8 mouse cellular contexts compared by ENCODE assay signal in genomic region chr2:174312118-174312647, GRCm38 (mm10). TPM values are rescaled to one million over a fixed set of nuclear protein-coding genes. Genes with fewer than 3 reads are reported as not detected.
DNase-seq lines count a peak whose midpoint lies in the region; ATAC-seq and TF ChIP-seq lines count a peak whose summit lies in the region.

No protein-coding gene starts in this region.

- peak; percentile 61; the same call in 1 of the 2 replicates for ATAC-seq in kidney, postnatal 0 days (replicated peaks; ENCODE audit: low FRiP score, low read depth)
- ATAC-seq in midbrain, postnatal 0 days (ENCODE audit: low FRiP score), result peak; percentile 67

- no peaks in the 10 kb centered on the region for H3K9me3 ChIP-seq in embryonic facial prominence, embryonic 10.5 days
- no peaks in the 10 kb centered on the region for H3K9me3 ChIP-seq in kidney, postnatal 0 days (replicated peaks; ENCODE audit: low read length)
- H3K9me3 ChIP-seq in midbrain, postnatal 0 days (ENCODE audit: low read length), result no peaks in the 10 kb centered on the region

- no peak overlapping the region for H3K4me3 ChIP-seq in embryonic facial prominence, embryonic 10.5 days
- no peak overlapping the region for H3K4me3 ChIP-seq in kidney, postnatal 0 days (replicated peaks; ENCODE audit: low read depth, low read length)
- no peak overlapping the region for H3K4me3 ChIP-seq in midbrain, postnatal 0 days (ENCODE audit: low read depth, low read length)

- H3K9ac ChIP-seq in kidney, postnatal 0 days (ENCODE audit: low read depth, low read length), result no peak overlapping the region
- no peak overlapping the region for H3K9ac ChIP-seq in midbrain, postnatal 0 days (replicated peaks; ENCODE audit: low read length, poor library complexity, severe bottlenecking)

- peak overlapping the region; percentile 66; the same call in 1 of the 2 replicates for H3K27ac ChIP-seq in embryonic facial prominence, embryonic 10.5 days (replicated peaks)
- no peak overlapping the region for H3K27ac ChIP-seq in kidney, postnatal 0 days
- no peak overlapping the region for H3K27ac ChIP-seq in midbrain, postnatal 0 days (ENCODE audit: low read depth, low read length)

- WGBS in embryonic facial prominence, embryonic 10.5 days, result 39% methylated on average over 4 of the region's 4 CpGs
- 29% methylated on average over 4 of the region's 4 CpGs for WGBS in kidney, postnatal 0 days
- WGBS in midbrain, postnatal 0 days, result 26% methylated on average over 4 of the region's 4 CpGs

- DNase-seq in A20 (ENCODE audit: low read depth, low spot score) (peak; percentile 81), liver (peak; percentile 75)
- DNase-seq in adrenal gland, adult 2 months, result peak; percentile 75
- DNase-seq in embryonic facial prominence, embryonic 10.5 days (ENCODE audit: low spot score), result peak; percentile 79
- DNase-seq in heart, adult 9 months (ENCODE audit: low spot score in 2 of 2), result peak; percentile 57 to 82
- DNase-seq in kidney, postnatal 0 days (ENCODE audit: low spot score), result peak; percentile 88
- peak; percentile 89 for DNase-seq in midbrain, postnatal 0 days (ENCODE audit: low spot score)
- peak; percentile 57 to 85 for DNase-seq in spleen, postnatal 10 days (ENCODE audit: low spot score in 2 of 2)

- no peaks in the 10 kb centered on the region for H3K36me3 ChIP-seq in embryonic facial prominence, embryonic 10.5 days (replicated peaks)
- H3K36me3 ChIP-seq in kidney, postnatal 0 days (ENCODE audit: insufficient read depth, low read length), result no peaks in the 10 kb centered on the region
- H3K36me3 ChIP-seq in midbrain, postnatal 0 days (ENCODE audit: insufficient read depth, low read length), result no peaks in the 10 kb centered on the region

- TF ChIP-seq CTCF in kidney, postnatal 0 days (IDR thresholded peaks at IDR 0.05; ENCODE audit: low read depth), result peak; percentile 90
- peak; percentile 92 for TF ChIP-seq CTCF in midbrain, postnatal 0 days (IDR thresholded peaks at IDR 0.05)

- no peak overlapping the region for H3K4me2 ChIP-seq in kidney, postnatal 0 days (ENCODE audit: low read length)
- no peak overlapping the region for H3K4me2 ChIP-seq in midbrain, postnatal 0 days (ENCODE audit: low read depth, low read length, poor library complexity, severe bottlenecking)

- no peaks in the 10 kb centered on the region for H3K27me3 ChIP-seq in embryonic facial prominence, embryonic 10.5 days (replicated peaks; ENCODE audit: low read depth, poor library complexity, severe bottlenecking)
- H3K27me3 ChIP-seq in kidney, postnatal 0 days (ENCODE audit: insufficient read depth, low read length), result no peaks in the 10 kb centered on the region
- peaks cover 4% of the 10 kb centered on the region; the same call in 1 of the 2 replicates for H3K27me3 ChIP-seq in midbrain, postnatal 0 days (ENCODE audit: insufficient read depth, low read length)

- peaks cover 30% of the 10 kb centered on the region for H3K4me1 ChIP-seq in embryonic facial prominence, embryonic 10.5 days
- H3K4me1 ChIP-seq in kidney, postnatal 0 days (replicated peaks; ENCODE audit: insufficient read depth, low read length), result no peaks in the 10 kb centered on the region
- H3K4me1 ChIP-seq in midbrain, postnatal 0 days (ENCODE audit: insufficient read depth, low read length), result no peaks in the 10 kb centered on the region

RNA-seq across cellular contexts. Expression of gene Gnas, which starts 28.1 kb away (rescaled TPM):
- total RNA-seq in adrenal gland, adult 2 months (2021), result 1,000 to 10,000 TPM; 2,774 to 2,898 TPM
- 1,329 and 1,576 TPM in 2 replicates for polyA plus RNA-seq in adrenal gland, adult 2 months (2012; rRNA removed)
- polyA plus RNA-seq in embryonic facial prominence, embryonic 10.5 days (2016; fragmentation: Nextera tagmentation; extraction: Ambion mirVana), result 1,270 and 1,303 TPM in 2 replicates
- polyA plus RNA-seq in kidney, postnatal 0 days (2015; fragmentation: Nextera tagmentation; extraction: Ambion mirVana), result 1,338 and 1,363 TPM in 2 replicates
- total RNA-seq in midbrain, postnatal 0 days (2014; rRNA removed), result 1,613 and 1,637 TPM in 2 replicates
- 1,739 and 1,834 TPM in 2 replicates for polyA plus RNA-seq in midbrain, postnatal 0 days (2015; fragmentation: Nextera tagmentation; extraction: Ambion mirVana)

RNA-seq across cellular contexts. Expression of gene Gm20721, which starts 34.3 kb away (rescaled TPM):
- total RNA-seq in adrenal gland, adult 2 months (2021), result 1 to 10 TPM; 2.1 to 2.5 TPM
- 0.07 TPM in 1 of 2 replicates, not detected in the other for polyA plus RNA-seq in adrenal gland, adult 2 months (2012; rRNA removed)
- 11.9 and 14.6 TPM in 2 replicates for polyA plus RNA-seq in embryonic facial prominence, embryonic 10.5 days (2016; fragmentation: Nextera tagmentation; extraction: Ambion mirVana)
- 8.6 and 11.1 TPM in 2 replicates for polyA plus RNA-seq in kidney, postnatal 0 days (2015; fragmentation: Nextera tagmentation; extraction: Ambion mirVana)
- total RNA-seq in midbrain, postnatal 0 days (2014; rRNA removed), result not detected in 2 replicates
- 9.8 and 10.8 TPM in 2 replicates for polyA plus RNA-seq in midbrain, postnatal 0 days (2015; fragmentation: Nextera tagmentation; extraction: Ambion mirVana)
